Mouse (Mus musculus) MEL (cell line): ENCODE measurements around the gene Fzd7. TPM values are rescaled to one million over a fixed set of nuclear protein-coding genes. Genes with fewer than 3 reads are reported as not detected.

Experiments
- DNase-seq: peaks from one replicate; pipeline ENCODE4 v3.0.0; 2011; ENCODE audit warnings: low read depth, low spot score
- H3K27ac ChIP-seq: 2 replicates; pipeline ENCODE4 v1.5.1; 2012; ENCODE audit warnings: low read depth, mild to moderate bottlenecking, control low read depth, low read length, moderate library complexity; ENCODE audit not compliant: control insufficient read depth
- H3K27me3 ChIP-seq, 2 experiments: fragments of 150-350 bp in 1 of 2; sonication (generic) in 1 of 2; 2 replicates each; pipeline ENCODE4 v1.6.1; 2012; ENCODE audit warnings: low read length in 2 of 2, mild to moderate bottlenecking in 2 of 2, improper control_type of control experiment in 1 of 2, moderate library complexity in 1 of 2; ENCODE audit not compliant: insufficient read depth in 2 of 2, control insufficient read depth in 1 of 2
- H3K36me3 ChIP-seq, 2 experiments: 2 replicates each; pipeline ENCODE4 v1.6.1; 2012 to 2014; ENCODE audit warnings: low read length in 2 of 2, improper control_type of control experiment in 1 of 2, inconsistent platforms in 1 of 2, mild to moderate bottlenecking in 1 of 2; ENCODE audit not compliant: insufficient read depth in 2 of 2, control insufficient read depth in 1 of 2
- H3K4me1 ChIP-seq, 2 experiments: fragments of 150-350 bp in 1 of 2; sonication (generic) in 1 of 2; 2 replicates each; pipeline ENCODE4 v1.6.1; 2012; ENCODE audit warnings: low read length in 2 of 2, improper control_type of control experiment in 1 of 2, mild to moderate bottlenecking in 1 of 2; ENCODE audit not compliant: insufficient read depth in 2 of 2, control insufficient read depth in 1 of 2
- H3K4me3 ChIP-seq, 2 experiments: fragments of 150-350 bp in 1 of 2; sonication (generic) in 1 of 2; 2 replicates each; pipeline ENCODE4 v1.5.1; 2012; ENCODE audit warnings: low read depth in 2 of 2, low read length in 2 of 2, mild to moderate bottlenecking in 2 of 2, moderate library complexity in 2 of 2, control low read depth in 1 of 2, improper control_type of control experiment in 1 of 2; ENCODE audit not compliant: control insufficient read depth in 1 of 2, insufficient read depth in 1 of 2
- H3K79me2 ChIP-seq: 2 replicates; pipeline ENCODE4 v1.6.1; 2012; ENCODE audit warnings: mild to moderate bottlenecking, low read length, moderate library complexity; ENCODE audit not compliant: control insufficient read depth, poor library complexity, insufficient read depth
- H3K9ac ChIP-seq: 2 replicates; pipeline ENCODE4 v1.6.1; 2012; ENCODE audit warnings: low read depth, mild to moderate bottlenecking, control low read depth, low read length, moderate library complexity; ENCODE audit not compliant: control insufficient read depth, poor library complexity, severe bottlenecking
- H3K9me3 ChIP-seq: fragments of 150-350 bp; sonication (generic); replicated peaks from 2 replicates; pipeline ENCODE4 v1.6.1; 2012; ENCODE audit warnings: mild to moderate bottlenecking, low read length, improper control_type of control experiment, moderate library complexity; ENCODE audit not compliant: insufficient read depth
- CHD2 ChIP-seq: IDR thresholded peaks from 2 replicates; pipeline ENCODE4 v1.6.1; 2011; ENCODE audit warnings: low read length, improper control_type of control experiment
- E2F4 ChIP-seq: IDR thresholded peaks from 2 replicates; pipeline ENCODE4 v1.6.1; 2011; ENCODE audit warnings: low read depth, low read length, improper control_type of control experiment, borderline replicate concordance
- ELF1 ChIP-seq: IDR thresholded peaks from 2 replicates; pipeline ENCODE4 v1.6.1; 2014; ENCODE audit warnings: low read depth, mild to moderate bottlenecking, inconsistent platforms, low read length, improper control_type of control experiment, moderate library complexity
- ETS1 ChIP-seq: IDR thresholded peaks from 2 replicates; pipeline ENCODE4 v1.6.1; 2012; ENCODE audit warnings: low read depth, mild to moderate bottlenecking, inconsistent platforms, low read length, improper control_type of control experiment, moderate library complexity
- JUND ChIP-seq: IDR thresholded peaks from 2 replicates; pipeline ENCODE4 v1.6.1; 2011; ENCODE audit warnings: low read depth, mild to moderate bottlenecking, improper control_type of control experiment, low read length
- KAT2A ChIP-seq: conservative IDR thresholded peaks from 2 replicates; pipeline ENCODE4 v1.6.1; 2012; ENCODE audit warnings: low read depth, low read length, improper control_type of control experiment, inconsistent platforms
- MAFK ChIP-seq: IDR thresholded peaks from 2 replicates; pipeline ENCODE4 v1.6.1; 2011; ENCODE audit warnings: low read depth, mild to moderate bottlenecking, low read length, improper control_type of control experiment, borderline replicate concordance
- MAZ ChIP-seq: IDR thresholded peaks from 2 replicates; pipeline ENCODE4 v1.6.1; 2012; ENCODE audit warnings: low read depth, mild to moderate bottlenecking, inconsistent platforms, low read length, improper control_type of control experiment
- MEF2A ChIP-seq: IDR thresholded peaks from 2 replicates; pipeline ENCODE4 v1.6.1; 2014; ENCODE audit warnings: low read depth, mild to moderate bottlenecking, inconsistent platforms, low read length, improper control_type of control experiment; ENCODE audit not compliant: poor library complexity, insufficient replicate concordance, severe bottlenecking; ENCODE audit errors: extremely low read depth
- NRF1 ChIP-seq: IDR thresholded peaks from 2 replicates; pipeline ENCODE4 v1.6.1; 2014; ENCODE audit warnings: low read depth, mild to moderate bottlenecking, inconsistent platforms, low read length, improper control_type of control experiment, moderate library complexity; ENCODE audit not compliant: poor library complexity, insufficient read depth, severe bottlenecking
- POLR2A ChIP-seq, 2 experiments: IDR thresholded peaks; 2 replicates each; pipeline ENCODE4 v1.6.1; 2011 to 2012; ENCODE audit warnings: low read length in 2 of 2, mild to moderate bottlenecking in 2 of 2, control low read depth in 1 of 2, improper control_type of control experiment in 1 of 2, low read depth in 1 of 2, moderate library complexity in 1 of 2; ENCODE audit not compliant: control insufficient read depth in 1 of 2, insufficient read depth in 1 of 2, poor library complexity in 1 of 2
- POLR2AphosphoS2 ChIP-seq: IDR thresholded peaks from 2 replicates; pipeline ENCODE4 v1.6.1; 2011; ENCODE audit warnings: low read length, improper control_type of control experiment
- POLR2AphosphoS5 ChIP-seq: IDR thresholded peaks from 2 replicates; pipeline ENCODE4 v1.6.1; 2012; ENCODE audit warnings: low read depth, borderline replicate concordance, mild to moderate bottlenecking, inconsistent platforms, low read length, moderate library complexity, mixed read lengths
- SIN3A ChIP-seq: IDR thresholded peaks from 2 replicates; pipeline ENCODE4 v1.6.1; 2012; ENCODE audit warnings: low read length, improper control_type of control experiment, inconsistent platforms
- UBTF ChIP-seq: IDR thresholded peaks from 2 replicates; pipeline ENCODE4 v1.6.1; 2012; ENCODE audit warnings: low read depth, mild to moderate bottlenecking, inconsistent platforms, low read length, improper control_type of control experiment, moderate library complexity, borderline replicate concordance; ENCODE audit not compliant: insufficient read depth
- USF1 ChIP-seq: IDR thresholded peaks from 2 replicates; pipeline ENCODE4 v1.6.1; 2014; ENCODE audit warnings: low read depth, mild to moderate bottlenecking, inconsistent platforms, low read length, improper control_type of control experiment, moderate library complexity
- USF2 ChIP-seq, 2 experiments: IDR thresholded peaks; 2 replicates each; pipeline ENCODE4 v1.6.1; 2011 to 2012; ENCODE audit warnings: improper control_type of control experiment in 2 of 2, low read length in 2 of 2, borderline replicate concordance in 1 of 2, inconsistent platforms in 1 of 2, low read depth in 1 of 2, mild to moderate bottlenecking in 1 of 2; ENCODE audit not compliant: insufficient read depth in 1 of 2
- ZC3H11A ChIP-seq: IDR thresholded peaks from 2 replicates; pipeline ENCODE4 v1.6.1; 2012; ENCODE audit warnings: low read depth, mild to moderate bottlenecking, inconsistent platforms, low read length, improper control_type of control experiment
- ZKSCAN1 ChIP-seq: IDR thresholded peaks from 2 replicates; pipeline ENCODE4 v1.6.1; 2012; ENCODE audit warnings: low read depth, mild to moderate bottlenecking, inconsistent platforms, low read length, improper control_type of control experiment, moderate library complexity
- ZMIZ1 ChIP-seq: IDR thresholded peaks from 2 replicates; pipeline ENCODE4 v1.6.1; 2012; ENCODE audit warnings: low read depth, mild to moderate bottlenecking, inconsistent platforms, low read length, improper control_type of control experiment, moderate library complexity
- ZNF384 ChIP-seq: IDR thresholded peaks from 2 replicates; pipeline ENCODE4 v1.6.1; 2012; ENCODE audit warnings: low read depth, mild to moderate bottlenecking, inconsistent platforms, low read length, improper control_type of control experiment
- polyA plus RNA-seq, 2 experiments: library from polyadenylated mRNA; stranded (reverse) in 1 of 2; unstranded in 1 of 2; fragments of >175 nt in 1 of 2; fragments of >200 nt in 1 of 2; gene quantifications; 2 replicates each; pipeline versions ENCODE4 v1.2.1 to v1.2.4; 2012; ENCODE audit warnings: low replicate concordance in 2 of 2, low read depth in 1 of 2; ENCODE audit not compliant: insufficient read length in 2 of 2, insufficient read depth in 1 of 2, missing spikeins in 1 of 2
- total RNA-seq: library from RNA; depleted of rRNA; stranded (reverse); fragments of 300-350 nt; gene quantifications from 2 replicates; pipeline ENCODE4 v1.2.3, GENCODE M21; 2012; rRNA removed

Gene Fzd7
- total RNA-seq (18.5 and 23.4 TPM in 2 replicates), polyA plus RNA-seq (10 to 100 TPM in 1 of 2 experiments, not detected in 1; 24.7 TPM)

- Histone ChIP-seq H3K9me3 (no peaks in the 10 kb centered on the region), H3K27me3 (no peaks in the 10 kb centered on the region), H3K4me3 (peak within 1 kb of the TSS; percentile 69 to 88), H3K27ac (peak within 1 kb of the TSS; percentile 93), H3K36me3 (peaks cover 1 to 25% of the 10 kb centered on the region in 2 experiments; a peak in 3 of 4 replicates), H3K9ac (peak within 1 kb of the TSS; percentile 86), H3K4me1 (peaks cover 12 to 30% of the 10 kb centered on the region in 2 experiments), H3K79me2 (peaks cover 48% of the 10 kb centered on the region)
- TF ChIP-seq ELF1 (no peak), UBTF (0 out of 2 replicates have a peak, but pooled peaks have one; percentile 67), ZMIZ1 (no peak), POLR2A (IDR thresholded peaks at IDR 0.05; ENCODE audit: control insufficient read depth in 1 of 2, insufficient read depth in 1 of 2, low read depth in 1 of 2, low read length in 2 of 2, poor library complexity in 1 of 2) (peak in 1 of 2 experiments; percentile 4; a peak in 1 of 4 replicates), CHD2 (no peak)
- DNase-seq: no peak
Observed at GRCm38 (mm10) chr1:59482331-59482695, at the start of gene Fzd7. Gene Fzd7, plus strand, starts transcription at chr1:59482424.

GRCm38 (mm10) chr1:59433296-59433695, 48.9 kb upstream of the Fzd7 start:
- Histone ChIP-seq H3K79me2 (no peaks in the 10 kb centered on the region), H3K4me1 (no peaks in the 10 kb centered on the region), H3K4me3 (no peak overlapping the region), H3K27ac (no peak overlapping the region), H3K27me3 (peaks cover 13 to 22% of the 10 kb centered on the region in 2 experiments), H3K9me3 (no peaks in the 10 kb centered on the region), H3K9ac (no peak overlapping the region), H3K36me3 (no peaks in the 10 kb centered on the region)
- TF ChIP-seq POLR2AphosphoS2 (no peak), ZC3H11A (no peak), MEF2A (no peak), ZKSCAN1 (no peak), POLR2A (IDR thresholded peaks at IDR 0.05; ENCODE audit: control insufficient read depth in 1 of 2, insufficient read depth in 1 of 2, low read depth in 1 of 2, low read length in 2 of 2, poor library complexity in 1 of 2) (no peak), MAZ (no peak), KAT2A (no peak), UBTF (no peak), ZNF384 (no peak), USF1 (no peak), CHD2 (no peak), MAFK (no peak), E2F4 (no peak), JUND (no peak), SIN3A (no peak), NRF1 (no peak), ELF1 (no peak), ETS1 (no peak), POLR2AphosphoS5 (no peak), USF2 (IDR thresholded peaks at IDR 0.05; ENCODE audit: borderline replicate concordance in 1 of 2, insufficient read depth in 1 of 2, low read depth in 1 of 2, low read length in 2 of 2) (no peak)
- no peak for DNase-seq
